15 mouse cellular contexts compared by ENCODE assay signal in the genomic region with DNA sequence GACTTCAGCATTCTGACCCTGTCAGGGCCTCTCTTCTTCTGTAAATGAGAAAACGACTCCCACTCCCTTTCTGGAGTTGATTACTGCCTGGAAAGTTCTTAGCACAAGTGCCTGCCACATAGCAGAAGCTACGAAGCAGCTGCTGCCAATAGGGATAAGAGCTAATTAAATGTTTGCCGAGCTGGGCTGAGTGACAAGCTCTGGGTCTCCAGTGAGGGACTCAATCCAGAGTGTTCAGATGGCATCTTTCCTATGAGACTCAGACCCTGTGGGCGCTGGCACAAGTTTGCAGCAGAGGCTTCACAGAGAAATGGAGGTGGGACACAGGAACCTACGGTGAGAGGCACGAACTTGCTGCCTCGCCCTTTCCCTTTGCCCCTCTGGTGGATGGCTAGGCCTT. TPM values are rescaled to one million over a fixed set of nuclear protein-coding genes. Genes with fewer than 3 reads are reported as not detected.
DNase-seq lines count a peak whose midpoint lies in the region; ATAC-seq lines count a peak whose summit lies in the region.
"Had no signal": no experiment of that assay in that cellular context is flagged by ENCODE, and none has a peak within 500 bp of the region (broad histone marks: within the 10 kb centered on the region; RNA-seq: fewer than 3 reads in every experiment).

No protein-coding gene starts in this region.

- ATAC-seq in forebrain, embryonic 13.5 days = peak; percentile 61; the same call in 1 of the 2 replicates
- ATAC-seq in forebrain, embryonic 11.5 days (replicated peaks; ENCODE audit: low FRiP score) = no peak

- no peak overlapping the region for H3K4me3 ChIP-seq in forebrain, embryonic 13.5 days
- H3K4me3 ChIP-seq in forebrain, embryonic 11.5 days (ENCODE audit: low read depth, low read length) = no peak overlapping the region
- H3K4me3 ChIP-seq: limb, embryonic 12.5 days had no signal

- H3K27ac ChIP-seq in forebrain, embryonic 13.5 days = no peak overlapping the region
- no peak overlapping the region for H3K27ac ChIP-seq in forebrain, embryonic 11.5 days (ENCODE audit: low read depth, low read length)
- H3K27ac ChIP-seq: limb, embryonic 12.5 days had no signal

- H3K27me3 ChIP-seq in forebrain, embryonic 13.5 days = no peaks in the 10 kb centered on the region
- H3K27me3 ChIP-seq in forebrain, embryonic 11.5 days (ENCODE audit: control insufficient read depth, insufficient read depth, low read length) = no peaks in the 10 kb centered on the region
- H3K27me3 ChIP-seq: limb, embryonic 12.5 days had no signal

- peaks cover 8% of the 10 kb centered on the region; the same call in 1 of the 2 replicates for H3K4me1 ChIP-seq in forebrain, embryonic 13.5 days
- no peaks in the 10 kb centered on the region for H3K4me1 ChIP-seq in forebrain, embryonic 11.5 days (replicated peaks; ENCODE audit: control insufficient read depth, insufficient read depth, low read length)

- H3K4me2 ChIP-seq in forebrain, embryonic 13.5 days = no peak overlapping the region
- H3K4me2 ChIP-seq in forebrain, embryonic 11.5 days (ENCODE audit: low read depth, low read length, severe bottlenecking) = no peak overlapping the region
- H3K4me2 ChIP-seq: limb, embryonic 12.5 days had no signal

- intact Hi-C loops in left cerebral cortex, postnatal 4 days (cut with DNase I) = no loop called here

- no peaks in the 10 kb centered on the region for H3K9me3 ChIP-seq in forebrain, embryonic 13.5 days (replicated peaks)
- no peaks in the 10 kb centered on the region for H3K9me3 ChIP-seq in forebrain, embryonic 11.5 days (ENCODE audit: control insufficient read depth, low read length)
- H3K9me3 ChIP-seq: limb, embryonic 12.5 days had no signal

- H3K9ac ChIP-seq in forebrain, embryonic 13.5 days = no peak overlapping the region
- H3K9ac ChIP-seq in forebrain, embryonic 11.5 days (ENCODE audit: low read length) = no peak overlapping the region
- H3K9ac ChIP-seq: limb, embryonic 12.5 days had no signal

- DNase-seq in forebrain, embryonic 11.5 days (ENCODE audit: low spot score) = no peak
- DNase-seq in left cerebral cortex, postnatal 4 days = peak; percentile 62
- DNase-seq in left cerebral cortex, adult 8-10 months (ENCODE audit: low spot score in 2 of 2) = no peak
- DNase-seq in brain, adult 2 months (ENCODE audit: low read depth, low spot score) = peak; percentile 35
- peak; percentile 29 to 33 for DNase-seq in layer of hippocampus, adult 8-10 months (ENCODE audit: low spot score in 2 of 2)
- no peak for DNase-seq in MN1 (ENCODE audit: low spot score)
- no peak for DNase-seq in gastrocnemius, postnatal 4 days (ENCODE audit: low spot score in 2 of 2)
- DNase-seq: adrenal gland, postnatal 25 days; cerebellum, adult 11-12 months; gastrocnemius, postnatal 36 days; kidney, postnatal 25 days; right cerebral cortex, adult 18-20 months had no signal

- WGBS in forebrain, embryonic 13.5 days = 61% methylated on average over 7 of the region's 7 CpGs
- WGBS in forebrain, embryonic 11.5 days = 62% methylated on average over 7 of the region's 7 CpGs

- H3K36me3 ChIP-seq in forebrain, embryonic 13.5 days (ENCODE audit: poor library complexity, severe bottlenecking) = no peaks in the 10 kb centered on the region
- H3K36me3 ChIP-seq in forebrain, embryonic 11.5 days (ENCODE audit: control insufficient read depth, insufficient read depth, low read length) = no peaks in the 10 kb centered on the region
- H3K36me3 ChIP-seq: limb, embryonic 12.5 days had no signal

RNA-seq across cellular contexts. Expression of a gene that starts 8.7 kb away (rescaled TPM):
- polyA plus RNA-seq in forebrain, embryonic 13.5 days (2015; fragmentation: Nextera tagmentation; extraction: Ambion mirVana) = 0.05 TPM in 1 of 2 replicates, not detected in the other
- polyA plus RNA-seq in forebrain, embryonic 11.5 days (2014; fragmentation: Nextera tagmentation; extraction: Ambion mirVana) = not detected in 2 replicates
- total RNA-seq in left cerebral cortex, postnatal 4 days (2021) = under 1 TPM; 0.30 to 0.93 TPM
- 1 to 10 TPM; 5.3 to 7.2 (median 6.7) TPM for total RNA-seq in left cerebral cortex, adult 8-10 months (2022)
- total RNA-seq in layer of hippocampus, adult 8-10 months (2022) = 1 to 10 TPM; 5.4 to 8.3 (median 7.4) TPM
- total RNA-seq in gastrocnemius, postnatal 4 days (2021) = under 1 TPM in 1 of 2 experiments, not detected in 1; 0.08 TPM
- total RNA-seq: gastrocnemius, postnatal 36 days had no signal
- polyA plus RNA-seq: intestine, embryonic 14.5 days had no signal

Comparison
In these comparisons a context has a peak if more than half of its experiments do, and no peak if none do; other contexts are left out.
1. DNase-seq: peak in left cerebral cortex, postnatal 4 days (single experiment), brain, adult 2 months (single experiment) and layer of hippocampus, adult 8-10 months (2 of 2); none in forebrain, embryonic 11.5 days (single experiment), left cerebral cortex, adult 8-10 months (0 of 2), MN1 (single experiment) and gastrocnemius, postnatal 4 days (0 of 2).